In the genomic region with DNA sequence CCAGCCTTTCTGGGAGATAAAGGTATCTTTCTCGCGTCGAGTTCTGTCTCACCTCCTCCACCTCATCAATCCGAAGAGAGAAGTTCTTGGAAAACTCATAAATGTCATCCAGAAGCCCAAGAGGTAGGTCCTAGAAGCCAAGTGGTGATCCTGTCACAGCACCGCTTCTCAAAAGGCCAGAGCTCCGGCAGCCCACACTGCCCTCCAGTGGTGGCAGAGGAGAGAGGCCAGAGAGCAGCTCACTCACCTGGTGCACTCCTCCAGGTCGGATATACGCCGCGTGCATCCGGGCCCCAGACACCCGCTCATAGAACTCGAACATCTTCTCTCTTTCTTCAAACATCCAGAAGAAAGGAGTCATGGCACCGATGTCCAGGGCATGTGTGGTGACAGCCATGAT, we compare ENCODE assay signal across 8 mouse cellular contexts. TPM values are rescaled to one million over a fixed set of nuclear protein-coding genes. Genes with fewer than 3 reads are reported as not detected.
A peak's percentile ranks its signal among the peaks of the same experiment; 100 is the strongest.
DNase-seq lines count a peak whose midpoint lies in the region; ATAC-seq lines count a peak whose summit lies in the region.

No protein-coding gene starts in this region.

- DNase-seq in cerebellum, postnatal 36 days, result peak; percentile 49 to 61
- peak; percentile 45 for DNase-seq in right cerebral cortex, postnatal 14 days
- no peak for DNase-seq in right cerebral cortex, postnatal 10 days (ENCODE audit: low spot score in 2 of 2)
- DNase-seq in embryo, embryonic 10.5 days (ENCODE audit: low spot score), result peak; percentile 76
- DNase-seq in kidney, adult 9 months, result peak; percentile 70
- DNase-seq in lung, postnatal 4 days, result peak; percentile 70 to 77
- DNase-seq in thymus, postnatal 0 days (ENCODE audit: low spot score), result peak; percentile 60

- no peak for ATAC-seq in cerebellum, adult (ENCODE audit: insufficient number of reproducible peaks, low FRiP score, low TSS enrichment)

RNA-seq across cellular contexts. Expression of a gene that starts 4.3 kb away (rescaled TPM):
- polyA plus RNA-seq in thymus, postnatal 0 days (2015; fragmentation: Nextera tagmentation; extraction: Ambion mirVana), result 93.8 and 97.1 TPM in 2 replicates

RNA-seq across cellular contexts. Expression of a gene that starts 11.8 kb away (rescaled TPM):
- 0.68 and 0.86 TPM in 2 replicates for polyA plus RNA-seq in thymus, postnatal 0 days (2015; fragmentation: Nextera tagmentation; extraction: Ambion mirVana)

RNA-seq across cellular contexts. Expression of a gene that starts 12.7 kb away (rescaled TPM):
- polyA plus RNA-seq in thymus, postnatal 0 days (2015; fragmentation: Nextera tagmentation; extraction: Ambion mirVana), result 215 and 218 TPM in 2 replicates

RNA-seq across cellular contexts. Expression of a gene that starts 13.6 kb away (rescaled TPM):
- 4.0 and 5.1 TPM in 2 replicates for polyA plus RNA-seq in thymus, postnatal 0 days (2015; fragmentation: Nextera tagmentation; extraction: Ambion mirVana)

RNA-seq across cellular contexts. Expression of a gene that starts 16.1 kb away (rescaled TPM):
- polyA plus RNA-seq in thymus, postnatal 0 days (2015; fragmentation: Nextera tagmentation; extraction: Ambion mirVana), result 23.7 and 25.8 TPM in 2 replicates

Comparison
In these comparisons a context has a peak if more than half of its experiments do, and no peak if none do; other contexts are left out.
1. DNase-seq: peak in cerebellum, postnatal 36 days (2 of 2), right cerebral cortex, postnatal 14 days (single experiment), embryo, embryonic 10.5 days (single experiment), kidney, adult 9 months (single experiment), lung, postnatal 4 days (2 of 2) and thymus, postnatal 0 days (single experiment); none in right cerebral cortex, postnatal 10 days (0 of 2).